Mouse (Mus musculus) liver, embryonic 13.5 days (tissue): Measurements from ENCODE around the gene Sele. TPM values are rescaled to one million over a fixed set of nuclear protein-coding genes. Genes with fewer than 3 reads are reported as not detected.

Experiments used
- ATAC-seq: fragments of 200-750 bp; cut with Nextera tagmentation; 2 replicates; pipeline ENCODE4 v1.8.0; 2017; ENCODE audit warnings: low read depth, mild to moderate bottlenecking, moderate number of reproducible peaks, moderate library complexity
- DNase-seq: peaks from one replicate; pipeline ENCODE4 v3.0.0; 2022
- H3K27ac ChIP-seq: fragments of 300-500 bp; sonication (generic); 2 replicates; pipeline ENCODE4 v1.5.1; 2015; ENCODE audit warnings: moderate library complexity, mild to moderate bottlenecking, inconsistent platforms
- H3K27me3 ChIP-seq: fragments of 300-500 bp; sonication (generic); 2 replicates; pipeline ENCODE4 v1.6.1; 2015; ENCODE audit warnings: mild to moderate bottlenecking, inconsistent platforms
- H3K36me3 ChIP-seq: fragments of 300-500 bp; sonication (generic); 2 replicates; pipeline ENCODE4 v1.6.1; 2015; ENCODE audit warnings: mild to moderate bottlenecking, inconsistent platforms
- H3K4me1 ChIP-seq: fragments of 300-500 bp; sonication (generic); replicated peaks from 2 replicates; pipeline ENCODE4 v1.6.1; 2015; ENCODE audit warnings: inconsistent platforms
- H3K4me2 ChIP-seq: fragments of 300-500 bp; sonication (generic); 2 replicates; pipeline ENCODE4 v1.6.1; 2015; ENCODE audit warnings: inconsistent platforms, mild to moderate bottlenecking, moderate library complexity
- H3K4me3 ChIP-seq: fragments of 300-500 bp; sonication (generic); replicated peaks from 2 replicates; pipeline ENCODE4 v1.5.1; 2015; ENCODE audit warnings: mild to moderate bottlenecking, inconsistent platforms
- H3K9ac ChIP-seq: fragments of 300-500 bp; sonication (generic); 2 replicates; pipeline ENCODE4 v1.6.1; 2015; ENCODE audit warnings: mild to moderate bottlenecking, inconsistent platforms
- H3K9me3 ChIP-seq: fragments of 300-500 bp; sonication (generic); replicated peaks from 2 replicates; pipeline ENCODE4 v1.6.1; 2016; ENCODE audit warnings: inconsistent platforms
- whole genome bisulfite sequencing: fragments of 180-500 bp; shearing (Covaris S2); methylation state at CpG from one replicate; pipeline ENCODE4 v1.1.7; 2015; ENCODE audit not compliant: insufficient replicate concordance; 5-methylcytosine and 5-hydroxymethylcytosine counted together
- polyA plus RNA-seq: library from polyadenylated mRNA; unstranded; fragments of >200 nt; fragmentation: Nextera tagmentation; extraction: Ambion mirVana; gene quantifications from 2 replicates; pipeline ENCODE4 v1.2.1, GENCODE M21; 2015

Gene Sele
- polyA plus RNA-seq, 1 experiment from 2014 or later = not detected

GRCm38 (mm10) chr1:164072001-164072400 lies 24.0 kb downstream of the Sele start:
- H3K36me3 ChIP-seq = no peaks in the 10 kb centered on the region
- ATAC-seq (no peak), DNase-seq (no peak)
- no peaks in the 10 kb centered on the region for H3K9me3 ChIP-seq
- H3K27me3 ChIP-seq = no peaks in the 10 kb centered on the region
- 0 out of 2 replicates have a peak, but pooled peaks cover 2% of the 10 kb centered on the region for H3K4me1 ChIP-seq
- H3K27ac ChIP-seq = no peak overlapping the region
- no peak overlapping the region for H3K4me3 ChIP-seq
- 78% methylated on average over 4 of the region's 4 CpGs for WGBS
- no peak overlapping the region for H3K9ac ChIP-seq
- H3K4me2 ChIP-seq = no peak overlapping the region

GRCm38 (mm10) chr1:164073091-164073490 lies 25.1 kb downstream of the Sele start:
- Histone ChIP-seq H3K4me3 (no peak overlapping the region), H3K36me3 (no peaks in the 10 kb centered on the region), H3K9ac (no peak overlapping the region), H3K4me1 (0 out of 2 replicates have a peak, but pooled peaks cover 2% of the 10 kb centered on the region), H3K27ac (no peak overlapping the region), H3K27me3 (no peaks in the 10 kb centered on the region), H3K9me3 (no peaks in the 10 kb centered on the region), H3K4me2 (no peak overlapping the region)
- DNase-seq = no peak
- 53% methylated on average over 9 of the region's 9 CpGs for WGBS
- no peak for ATAC-seq

GRCm38 (mm10) chr1:164073803-164074202 lies 25.8 kb downstream of the Sele start:
- DNase-seq (no peak), ATAC-seq (0 out of 2 replicates have a peak, but pooled peaks have one; percentile 31)
- Histone ChIP-seq H3K27ac (no peak overlapping the region), H3K9ac (no peak overlapping the region), H3K9me3 (no peaks in the 10 kb centered on the region), H3K36me3 (no peaks in the 10 kb centered on the region), H3K4me2 (no peak overlapping the region), H3K27me3 (no peaks in the 10 kb centered on the region), H3K4me3 (no peak overlapping the region), H3K4me1 (0 out of 2 replicates have a peak, but pooled peaks cover 2% of the 10 kb centered on the region)
- 11% methylated on average over 7 of the region's 7 CpGs for WGBS

GRCm38 (mm10) chr1:164074606-164075140 lies 26.6 kb downstream of the Sele start:
- no peaks in the 10 kb centered on the region for H3K27me3 ChIP-seq
- H3K4me3 ChIP-seq = no peak overlapping the region
- no peak for DNase-seq
- H3K27ac ChIP-seq = no peak overlapping the region
- ATAC-seq = no peak
- 61% methylated on average over 2 of the region's 2 CpGs for WGBS
- no peak overlapping the region for H3K9ac ChIP-seq
- no peaks in the 10 kb centered on the region for H3K36me3 ChIP-seq
- no peak overlapping the region for H3K4me2 ChIP-seq
- H3K9me3 ChIP-seq = no peaks in the 10 kb centered on the region
- 0 out of 2 replicates have a peak, but pooled peaks cover 2% of the 10 kb centered on the region for H3K4me1 ChIP-seq

GRCm38 (mm10) chr1:164075416-164075815 lies 27.4 kb downstream of the Sele start:
- Histone ChIP-seq H3K9me3 (no peaks in the 10 kb centered on the region), H3K27ac (no peak overlapping the region), H3K4me2 (no peak overlapping the region), H3K9ac (no peak overlapping the region), H3K4me3 (no peak overlapping the region), H3K27me3 (no peaks in the 10 kb centered on the region), H3K36me3 (no peaks in the 10 kb centered on the region), H3K4me1 (0 out of 2 replicates have a peak, but pooled peaks cover 2% of the 10 kb centered on the region)
- ATAC-seq (no peak), DNase-seq (no peak)
- 81% methylated on average over 1 of the region's 1 CpGs for WGBS

GRCm38 (mm10) chr1:164076441-164076840 lies 28.4 kb downstream of the Sele start:
- WGBS = 40% methylated on average over 1 of the region's 1 CpGs
- H3K27me3 ChIP-seq = no peaks in the 10 kb centered on the region
- no peak overlapping the region for H3K9ac ChIP-seq
- no peak for DNase-seq
- H3K9me3 ChIP-seq = no peaks in the 10 kb centered on the region
- no peaks in the 10 kb centered on the region for H3K36me3 ChIP-seq
- ATAC-seq = no peak
- no peak overlapping the region for H3K27ac ChIP-seq
- 0 out of 2 replicates have a peak, but pooled peaks cover 2% of the 10 kb centered on the region for H3K4me1 ChIP-seq
- no peak overlapping the region for H3K4me3 ChIP-seq
- no peak overlapping the region for H3K4me2 ChIP-seq

- Histone ChIP-seq H3K4me3 (no peak overlapping the region), H3K27me3 (no peaks in the 10 kb centered on the region), H3K27ac (no peak overlapping the region), H3K9ac (no peak overlapping the region), H3K4me2 (no peak overlapping the region), H3K36me3 (no peaks in the 10 kb centered on the region), H3K9me3 (no peaks in the 10 kb centered on the region), H3K4me1 (0 out of 2 replicates have a peak, but pooled peaks cover 2% of the 10 kb centered on the region)
- WGBS = 17% methylated on average over 3 of the region's 3 CpGs
- DNase-seq = no peak
- no peak for ATAC-seq
These were observed 29.0 kb downstream of the Sele start for GRCm38 (mm10) chr1:164077031-164077430.

GRCm38 (mm10) chr1:164078323-164078741 lies 30.3 kb downstream of the Sele start:
- 0 out of 2 replicates have a peak, but pooled peaks cover 2% of the 10 kb centered on the region for H3K4me1 ChIP-seq
- H3K4me3 ChIP-seq = no peak overlapping the region
- no peak overlapping the region for H3K27ac ChIP-seq
- no peak overlapping the region for H3K9ac ChIP-seq
- DNase-seq (no peak), ATAC-seq (no peak)
- no peaks in the 10 kb centered on the region for H3K27me3 ChIP-seq
- no peaks in the 10 kb centered on the region for H3K36me3 ChIP-seq
- WGBS = 37% methylated on average over 4 of the region's 4 CpGs
- no peaks in the 10 kb centered on the region for H3K9me3 ChIP-seq
- no peak overlapping the region for H3K4me2 ChIP-seq

- no peak overlapping the region for H3K4me2 ChIP-seq
- no peaks in the 10 kb centered on the region for H3K9me3 ChIP-seq
- ATAC-seq (no peak), DNase-seq (no peak)
- H3K27me3 ChIP-seq = no peaks in the 10 kb centered on the region
- no peak overlapping the region for H3K9ac ChIP-seq
- no peaks in the 10 kb centered on the region for H3K36me3 ChIP-seq
- H3K4me1 ChIP-seq = no peaks in the 10 kb centered on the region
- H3K27ac ChIP-seq = no peak overlapping the region
- no peak overlapping the region for H3K4me3 ChIP-seq
- WGBS = 75% methylated on average over 11 of the region's 11 CpGs
These were observed 31.1 kb downstream of the Sele start for GRCm38 (mm10) chr1:164079091-164079490.

GRCm38 (mm10) chr1:164083046-164083445 lies 35.0 kb downstream of the Sele start:
- no peak overlapping the region for H3K9ac ChIP-seq
- H3K9me3 ChIP-seq = no peaks in the 10 kb centered on the region
- no peak overlapping the region for H3K27ac ChIP-seq
- H3K4me2 ChIP-seq = no peak overlapping the region
- H3K4me1 ChIP-seq = no peaks in the 10 kb centered on the region
- ATAC-seq (no peak), DNase-seq (no peak)
- no peaks in the 10 kb centered on the region for H3K36me3 ChIP-seq
- H3K4me3 ChIP-seq = no peak overlapping the region
- 44% methylated on average over 4 of the region's 4 CpGs for WGBS
- H3K27me3 ChIP-seq = no peaks in the 10 kb centered on the region

GRCm38 (mm10) chr1:164086797-164087196 lies 38.8 kb downstream of the Sele start:
- Histone ChIP-seq H3K9ac (no peak overlapping the region), H3K36me3 (no peaks in the 10 kb centered on the region), H3K4me1 (no peaks in the 10 kb centered on the region; the same call in 1 of the 2 replicates), H3K4me2 (no peak overlapping the region), H3K4me3 (no peak overlapping the region), H3K27ac (no peak overlapping the region), H3K9me3 (no peaks in the 10 kb centered on the region), H3K27me3 (no peaks in the 10 kb centered on the region)
- 68% methylated on average over 3 of the region's 3 CpGs for WGBS
- ATAC-seq = no peak
- DNase-seq = no peak

GRCm38 (mm10) chr1:164087872-164088271 lies 39.8 kb downstream of the Sele start:
- H3K4me1 ChIP-seq = no peaks in the 10 kb centered on the region; the same call in 1 of the 2 replicates
- no peaks in the 10 kb centered on the region for H3K36me3 ChIP-seq
- H3K9ac ChIP-seq = no peak overlapping the region
- H3K27me3 ChIP-seq = no peaks in the 10 kb centered on the region
- H3K4me3 ChIP-seq = no peak overlapping the region
- H3K9me3 ChIP-seq = no peaks in the 10 kb centered on the region
- no peak overlapping the region for H3K4me2 ChIP-seq
- DNase-seq (no peak), ATAC-seq (no peak)
- 44% methylated on average over 5 of the region's 5 CpGs for WGBS
- no peak overlapping the region for H3K27ac ChIP-seq
